Mouse (Mus musculus) hindbrain, embryonic 12.5 days (tissue): Measurements from ENCODE around the gene Olfr215. TPM values are rescaled to one million over a fixed set of nuclear protein-coding genes. Genes with fewer than 3 reads are reported as not detected.
"Not testable (repeated sequence)": the region's sequence is repeated elsewhere in the genome, so short reads cannot be mapped to it uniquely, and the experiment has no call there.

Experiments
- ATAC-seq: fragments of 200-750 bp; cut with Nextera tagmentation; 2 replicates; pipeline ENCODE4 v1.8.0; 2017; ENCODE audit warnings: moderate TSS enrichment; ENCODE audit not compliant: low FRiP score
- H3K27ac ChIP-seq: fragments of 300-500 bp; sonication (generic); 2 replicates; pipeline ENCODE4 v1.5.1; 2016; ENCODE audit warnings: mild to moderate bottlenecking
- H3K27me3 ChIP-seq: fragments of 300-500 bp; sonication (generic); 2 replicates; pipeline ENCODE4 v1.6.1; 2016; ENCODE audit warnings: mild to moderate bottlenecking
- H3K36me3 ChIP-seq: fragments of 300-500 bp; sonication (generic); 2 replicates; pipeline ENCODE4 v1.6.1; 2016; ENCODE audit warnings: mild to moderate bottlenecking
- H3K4me1 ChIP-seq: fragments of 300-500 bp; sonication (generic); 2 replicates; pipeline ENCODE4 v1.6.1; 2016
- H3K4me2 ChIP-seq: fragments of 300-500 bp; sonication (generic); replicated peaks from 2 replicates; pipeline ENCODE4 v1.6.1; 2016; ENCODE audit warnings: mild to moderate bottlenecking
- H3K4me3 ChIP-seq: fragments of 300-500 bp; sonication (generic); 2 replicates; pipeline ENCODE4 v1.5.1; 2016; ENCODE audit warnings: mild to moderate bottlenecking
- H3K9ac ChIP-seq: fragments of 300-500 bp; sonication (generic); 2 replicates; pipeline ENCODE4 v1.6.1; 2016; ENCODE audit warnings: mild to moderate bottlenecking, moderate library complexity
- H3K9me3 ChIP-seq: fragments of 300-500 bp; sonication (generic); replicated peaks from 2 replicates; pipeline ENCODE4 v1.6.1; 2016; ENCODE audit warnings: mild to moderate bottlenecking
- WGBS: fragments of 180-500 bp; shearing (Covaris S2); methylation state at CpG from one replicate; pipeline ENCODE4 v1.1.7; 2016; 5-methylcytosine and 5-hydroxymethylcytosine counted together
- polyA plus RNA-seq: library from polyadenylated mRNA; unstranded; fragments of >200 nt; fragmentation: Nextera tagmentation; extraction: Ambion mirVana; gene quantifications from 2 replicates; pipeline ENCODE4 v1.2.1, GENCODE M21; 2016

Olfr215 gene
- polyA plus RNA-seq, 1 experiment from 2014 or later: not detected

GRCm38 (mm10) chr6:116553935-116554334 is 30.1 kb downstream of the Olfr215 start, which contains the start of gene Olfr214:
Gene Olfr214 (plus strand): TSS chr6:116554235.
- Histone ChIP-seq H3K27ac (no peak within 1 kb of the TSS), H3K9ac (no peak within 1 kb of the TSS), H3K36me3 (no peaks in the 10 kb centered on the region), H3K9me3 (no peaks in the 10 kb centered on the region), H3K4me1 (no peaks in the 10 kb centered on the region), H3K27me3 (no peaks in the 10 kb centered on the region), H3K4me3 (no peak within 1 kb of the TSS), H3K4me2 (no peak within 1 kb of the TSS)
- no peak for ATAC-seq
- 85% methylated on average over 1 of the region's 1 CpGs for WGBS

- H3K27me3 ChIP-seq, H3K36me3 ChIP-seq, H3K9me3 ChIP-seq, H3K4me2 ChIP-seq, H3K4me1 ChIP-seq, H3K9ac ChIP-seq, H3K27ac ChIP-seq, H3K4me3 ChIP-seq, ATAC-seq: not testable (repeated sequence)
- 94% methylated on average over 11 of the region's 11 CpGs for WGBS
These were observed 33.2 kb downstream of the Olfr215 start, which contains the start of gene Gm5580 for GRCm38 (mm10) chr6:116550841-116551240. Gene Gm5580 (plus strand): TSS chr6:116551141.

DNA sequence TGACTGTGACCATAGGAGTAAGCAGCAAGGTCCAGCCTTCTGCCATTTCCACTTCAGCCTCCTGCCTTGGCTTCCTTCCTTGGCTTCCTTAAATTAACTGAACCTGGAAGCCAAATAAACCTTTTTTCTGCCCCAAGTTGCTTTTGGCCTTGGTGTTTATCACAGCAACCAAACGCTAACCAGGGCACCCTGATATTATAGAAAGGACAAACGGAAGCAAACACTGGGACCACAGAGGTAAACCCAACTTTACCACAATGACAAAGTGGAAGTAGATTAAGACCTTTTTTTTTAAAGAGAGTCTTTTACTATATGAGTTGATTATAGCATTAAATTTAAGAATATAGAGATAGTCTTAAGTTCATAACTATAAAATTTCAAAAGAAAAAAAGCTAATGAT is 41.5 kb downstream of the Olfr215 start:
- H3K4me3 ChIP-seq: no peak overlapping the region
- H3K36me3 ChIP-seq: no peaks in the 10 kb centered on the region
- no peaks in the 10 kb centered on the region for H3K27me3 ChIP-seq
- 93% methylated on average over 2 of the region's 2 CpGs for WGBS
- ATAC-seq: no peak
- no peaks in the 10 kb centered on the region for H3K9me3 ChIP-seq
- H3K9ac ChIP-seq: no peak overlapping the region
- H3K4me2 ChIP-seq: no peak overlapping the region
- no peaks in the 10 kb centered on the region for H3K4me1 ChIP-seq
- H3K27ac ChIP-seq: no peak overlapping the region

DNA sequence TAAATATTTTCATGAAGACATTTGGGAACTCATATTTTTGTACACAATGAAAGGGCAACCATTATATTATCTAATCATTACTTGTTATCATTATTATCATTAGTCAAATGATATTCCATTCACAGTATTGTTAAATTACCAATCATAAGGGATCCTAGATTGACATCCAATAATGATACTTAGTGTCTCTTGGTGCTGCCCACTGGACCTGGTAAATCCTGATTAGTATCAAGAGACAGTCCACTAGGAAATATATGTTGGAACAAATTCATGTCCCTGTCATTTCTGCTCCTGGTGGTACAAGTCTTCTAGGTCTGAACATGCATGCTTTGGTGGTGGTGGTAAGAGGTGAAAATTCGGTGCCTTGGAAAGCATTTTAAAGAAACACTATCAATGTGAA is 45.8 kb downstream of the Olfr215 start, which contains the start of gene Olfr213:
Gene Olfr213, plus strand, starts transcription at position 301 of the 400 bp plus-strand sequence.
- ATAC-seq: no peak
- WGBS: 85% methylated on average over 1 of the region's 1 CpGs
- H3K4me2 ChIP-seq: no peak within 1 kb of the TSS
- no peaks in the 10 kb centered on the region for H3K27me3 ChIP-seq
- H3K27ac ChIP-seq: no peak within 1 kb of the TSS
- no peak within 1 kb of the TSS for H3K4me3 ChIP-seq
- no peaks in the 10 kb centered on the region for H3K36me3 ChIP-seq
- no peaks in the 10 kb centered on the region for H3K9me3 ChIP-seq
- no peak within 1 kb of the TSS for H3K9ac ChIP-seq
- H3K4me1 ChIP-seq: no peaks in the 10 kb centered on the region

Other genes starting within 250 kb of the Olfr215 start
- 65.0 and 68.5 TPM in 2 replicates for gene March8, start 246.2 kb downstream of the Olfr215 start, polyA plus RNA-seq
- gene Alox5, start 123.0 kb downstream of the Olfr215 start, polyA plus RNA-seq: 1.0 and 1.2 TPM in 2 replicates
- not detected in 2 replicates for gene Olfr211, start 95.1 kb downstream of the Olfr215 start, polyA plus RNA-seq
- 0.08 TPM in 1 of 2 replicates, not detected in the other for gene Olfr212, start 77.7 kb downstream of the Olfr215 start, polyA plus RNA-seq
- gene Olfr213, start 45.7 kb downstream of the Olfr215 start, polyA plus RNA-seq: not detected in 2 replicates
- gene Gm5580, start 33.1 kb downstream of the Olfr215 start, polyA plus RNA-seq: 0.23 and 0.52 TPM in 2 replicates
- not detected in 2 replicates for gene Olfr214, start 30.0 kb downstream of the Olfr215 start, polyA plus RNA-seq
- gene Zfp422, start 44.8 kb upstream of the Olfr215 start, polyA plus RNA-seq: 237 and 251 TPM in 2 replicates
- gene Depp1, start 66.4 kb upstream of the Olfr215 start, polyA plus RNA-seq: 9.5 and 9.7 TPM in 2 replicates
- 38.7 and 46.7 TPM in 2 replicates for gene Rassf4, start 89.8 kb upstream of the Olfr215 start, polyA plus RNA-seq
- gene Tmem72, start 132.7 kb upstream of the Olfr215 start, polyA plus RNA-seq: 0.10 and 0.12 TPM in 2 replicates